Mouse (Mus musculus) cortical plate, adult 2 months (tissue): ENCODE measurements around the gene Fras1.

Source experiments
- CTCF ChIP-seq: fragments of 200-500 bp; IDR thresholded peaks from 2 replicates; pipeline ENCODE4 v1.5.1; 2011; ENCODE audit warnings: mild to moderate bottlenecking, control low read depth, low read length; ENCODE audit not compliant: insufficient read depth; ENCODE audit errors: extremely low read depth
- POLR2A ChIP-seq: fragments of 200-500 bp; IDR thresholded peaks from 2 replicates; pipeline ENCODE4 v1.6.1; 2011; ENCODE audit warnings: mild to moderate bottlenecking, low read length, control low read depth; ENCODE audit not compliant: insufficient read depth; ENCODE audit errors: extremely low read depth

GRCm38 (mm10) chr5:96422716-96423115 lies 49.0 kb downstream of the Fras1 start:
- TF ChIP-seq POLR2A: no peak
- no peak for TF ChIP-seq CTCF
